23 mouse cellular contexts compared by ENCODE assay signal in genomic region chr6:8497234-8497867, GRCm38 (mm10).
"Had no signal": no experiment of that assay in that cellular context is flagged by ENCODE, and none has a peak within 500 bp of the region (broad histone marks: within the 10 kb centered on the region; RNA-seq: fewer than 3 reads in every experiment).

No protein-coding gene starts in this region.

- H3K9me3 ChIP-seq: limb, embryonic 15.5 days; midbrain, embryonic 15.5 days; neural tube, embryonic 12.5 days; neural tube, embryonic 15.5 days had no signal

- H3K4me3 ChIP-seq: left cerebral cortex, adult 2 months; limb, embryonic 15.5 days; midbrain, embryonic 12.5 days; midbrain, embryonic 15.5 days; neural tube, embryonic 12.5 days; neural tube, embryonic 15.5 days had no signal

- H3K9ac ChIP-seq: limb, embryonic 15.5 days; liver, embryonic 14.5 days; liver, postnatal 0 days; lung, embryonic 14.5 days; midbrain, embryonic 12.5 days; midbrain, embryonic 15.5 days; neural tube, embryonic 12.5 days; neural tube, embryonic 15.5 days had no signal

- H3K4me1 ChIP-seq: limb, embryonic 15.5 days; midbrain, embryonic 12.5 days; midbrain, embryonic 15.5 days; neural tube, embryonic 12.5 days; neural tube, embryonic 15.5 days had no signal

- H3K27me3 ChIP-seq: limb, embryonic 15.5 days; midbrain, embryonic 12.5 days; midbrain, embryonic 15.5 days; neural tube, embryonic 12.5 days; neural tube, embryonic 15.5 days had no signal

- ATAC-seq: inflammation-experienced regulatory T-cells, adult 6 months; intestine, embryonic 16.5 days; liver, postnatal 0 days; lung, postnatal 0 days; midbrain, embryonic 15.5 days had no signal

- H3K36me3 ChIP-seq: limb, embryonic 15.5 days; midbrain, embryonic 12.5 days; midbrain, embryonic 15.5 days; neural tube, embryonic 12.5 days; neural tube, embryonic 15.5 days had no signal

- H3K27ac ChIP-seq: left cerebral cortex, adult 2 months; limb, embryonic 15.5 days; liver, embryonic 14.5 days; macrophage; midbrain, embryonic 12.5 days; midbrain, embryonic 15.5 days; neural tube, embryonic 12.5 days; neural tube, embryonic 15.5 days; stomach, postnatal 0 days had no signal

- H3K4me2 ChIP-seq: limb, embryonic 15.5 days; liver, embryonic 11.5 days; lung, embryonic 14.5 days; midbrain, embryonic 12.5 days; midbrain, embryonic 15.5 days; neural tube, embryonic 12.5 days; neural tube, embryonic 15.5 days had no signal

- DNase-seq: kidney, adult 8-10 months; kidney, postnatal 14 days; layer of hippocampus, postnatal 36 days; liver, postnatal 0 days; right cerebral cortex, adult 18-20 months; right cerebral cortex, postnatal 14 days; right cerebral cortex, postnatal 4 days; thymus, adult 2 months; thymus, postnatal 14 days had no signal
